Mouse (Mus musculus) monocyte, adult 5-6 weeks (primary cell): ENCODE measurements around the gene Ccdc9b. TPM values are rescaled to one million over a fixed set of nuclear protein-coding genes. Genes with fewer than 3 reads are reported as not detected.

Experiments
- ATAC-seq: fragments of 153-309, 156-312 bp; replicated peaks from 2 replicates; pipeline ENCODE4 v1.8.0; 2017; ENCODE audit warnings: mild to moderate bottlenecking; ENCODE audit not compliant: low TSS enrichment, insufficient number of reproducible peaks, severe bottlenecking, poor library complexity, low FRiP score
- total RNA-seq: library from RNA; stranded (forward); fragments of 200-1000, 200-491, 200-594 nt; gene quantifications from 3 replicates; pipeline ENCODE4 v1.2.3, GENCODE M21; 2017

Ccdc9b gene
- 0.10 to 0.19 TPM in 2 of 3 replicates, not detected in the other for total RNA-seq

GRCm38 (mm10) chr2:118761906-118762783, at the start of gene Ccdc9b:
Gene Ccdc9b (minus strand): TSS chr2:118762661.
- ATAC-seq: peak; percentile 52; the same call in 1 of the 2 replicates

- no peak for ATAC-seq
These were observed 48.4 kb upstream of the Ccdc9b start for GRCm38 (mm10) chr2:118810861-118811260.

- ATAC-seq: no peak
These were observed 44.4 kb upstream of the Ccdc9b start for GRCm38 (mm10) chr2:118806860-118807259.

- no peak for ATAC-seq
These were observed 43.3 kb upstream of the Ccdc9b start for GRCm38 (mm10) chr2:118805756-118806155.

DNA sequence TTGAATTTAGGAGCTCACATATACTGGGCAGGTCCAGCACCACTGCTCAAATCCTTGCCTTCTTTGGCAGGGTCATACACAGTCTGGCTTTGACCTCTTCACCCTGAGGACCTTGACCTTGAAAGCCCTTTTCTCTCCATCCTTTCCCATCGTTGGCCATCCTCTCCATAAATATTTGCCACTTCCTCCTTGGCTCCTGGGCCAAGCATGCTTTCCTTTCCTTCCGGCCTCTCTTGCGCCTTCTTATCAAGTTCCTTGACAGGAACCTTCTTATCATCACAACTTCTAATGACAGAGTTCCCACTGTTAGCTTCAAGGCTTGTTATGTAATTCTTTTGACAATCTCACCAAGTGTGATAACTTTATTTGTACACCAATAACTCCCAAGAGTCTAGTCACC, 42.7 kb upstream of the Ccdc9b start:
- no peak for ATAC-seq

DNA sequence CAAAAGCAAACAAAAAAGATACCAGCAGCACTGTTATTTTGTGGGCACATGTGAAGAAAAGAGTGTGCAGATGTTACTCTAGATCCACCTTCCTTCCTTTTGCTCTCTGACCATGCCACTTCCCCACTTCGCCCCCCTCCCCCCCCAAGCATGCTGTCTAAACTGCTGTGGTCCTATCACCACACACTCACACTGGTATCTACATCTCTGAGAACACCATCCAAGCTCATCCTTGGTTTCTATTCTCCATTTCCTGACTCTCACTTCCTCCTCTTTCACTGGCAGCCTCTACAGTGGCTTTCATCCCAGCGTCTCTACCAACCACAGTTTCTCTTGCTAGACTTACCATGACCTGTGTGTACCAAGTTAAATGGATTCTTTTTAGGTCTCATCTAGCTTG, 42.0 kb upstream of the Ccdc9b start:
- ATAC-seq: peak; percentile 98

DNA sequence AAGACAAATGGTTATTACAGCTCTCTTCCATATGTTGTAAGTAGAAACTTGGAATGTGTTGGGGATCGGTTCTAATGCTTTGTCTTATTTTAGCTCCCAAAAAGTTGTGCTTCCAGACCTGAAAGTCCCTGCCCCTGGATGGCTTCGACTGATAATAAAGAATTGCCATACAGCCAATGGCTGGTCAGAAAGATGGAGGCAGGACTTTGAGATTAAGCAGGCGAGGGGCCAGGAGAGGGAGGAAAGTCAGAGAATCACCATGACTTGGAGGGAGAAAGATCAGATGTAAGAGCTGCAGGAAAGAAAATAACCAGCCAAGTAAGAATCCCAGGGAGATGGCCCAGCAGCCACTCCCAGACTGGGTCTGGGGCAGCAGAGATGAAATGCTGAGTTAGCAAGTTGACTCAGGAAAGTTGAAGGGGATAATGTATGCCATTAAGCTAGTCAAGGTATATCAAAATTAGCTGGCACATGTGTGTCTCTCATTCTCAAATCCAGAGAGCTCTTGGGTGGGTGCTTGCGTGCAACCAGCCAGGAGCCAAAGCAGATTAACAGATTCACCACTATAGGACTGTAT, 40.2 kb upstream of the Ccdc9b start:
- ATAC-seq: no peak

GRCm38 (mm10) chr2:118793636-118794035, 31.2 kb upstream of the Ccdc9b start:
- ATAC-seq: no peak

- ATAC-seq: no peak
These were observed 29.8 kb upstream of the Ccdc9b start for GRCm38 (mm10) chr2:118792259-118792613.

DNA sequence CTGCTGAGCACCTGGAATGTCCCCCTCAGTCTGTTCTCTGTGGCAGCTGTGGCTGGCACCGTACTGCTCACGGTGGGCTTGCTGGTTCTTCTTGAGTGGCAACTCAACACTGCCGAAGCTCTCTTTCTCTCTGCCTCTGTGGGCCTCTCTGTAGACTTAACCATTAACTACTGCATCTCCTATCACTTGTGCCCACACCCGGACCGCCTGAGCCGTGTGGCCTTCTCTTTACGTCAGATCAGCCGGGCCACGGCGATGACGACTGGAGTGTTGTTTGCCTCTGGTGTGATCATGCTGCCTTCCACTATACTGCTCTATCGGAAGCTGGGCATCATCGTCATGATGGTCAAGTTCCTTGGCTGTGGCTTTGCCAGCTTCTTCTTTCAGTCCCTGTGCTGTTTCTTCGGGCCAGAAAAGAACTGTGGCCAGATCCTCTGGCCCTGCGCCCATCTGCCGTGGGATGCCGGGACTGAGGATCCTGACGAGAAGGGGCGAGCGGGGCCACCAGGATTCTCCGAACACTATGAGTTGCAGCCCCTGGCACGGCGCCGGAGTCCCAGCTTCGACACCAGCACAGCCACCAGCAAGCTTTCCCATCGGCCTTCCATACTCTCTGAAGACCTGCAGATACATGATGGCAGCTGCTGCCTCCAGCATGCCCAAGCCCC, 29.3 kb upstream of the Ccdc9b start:
- ATAC-seq: no peak

DNA sequence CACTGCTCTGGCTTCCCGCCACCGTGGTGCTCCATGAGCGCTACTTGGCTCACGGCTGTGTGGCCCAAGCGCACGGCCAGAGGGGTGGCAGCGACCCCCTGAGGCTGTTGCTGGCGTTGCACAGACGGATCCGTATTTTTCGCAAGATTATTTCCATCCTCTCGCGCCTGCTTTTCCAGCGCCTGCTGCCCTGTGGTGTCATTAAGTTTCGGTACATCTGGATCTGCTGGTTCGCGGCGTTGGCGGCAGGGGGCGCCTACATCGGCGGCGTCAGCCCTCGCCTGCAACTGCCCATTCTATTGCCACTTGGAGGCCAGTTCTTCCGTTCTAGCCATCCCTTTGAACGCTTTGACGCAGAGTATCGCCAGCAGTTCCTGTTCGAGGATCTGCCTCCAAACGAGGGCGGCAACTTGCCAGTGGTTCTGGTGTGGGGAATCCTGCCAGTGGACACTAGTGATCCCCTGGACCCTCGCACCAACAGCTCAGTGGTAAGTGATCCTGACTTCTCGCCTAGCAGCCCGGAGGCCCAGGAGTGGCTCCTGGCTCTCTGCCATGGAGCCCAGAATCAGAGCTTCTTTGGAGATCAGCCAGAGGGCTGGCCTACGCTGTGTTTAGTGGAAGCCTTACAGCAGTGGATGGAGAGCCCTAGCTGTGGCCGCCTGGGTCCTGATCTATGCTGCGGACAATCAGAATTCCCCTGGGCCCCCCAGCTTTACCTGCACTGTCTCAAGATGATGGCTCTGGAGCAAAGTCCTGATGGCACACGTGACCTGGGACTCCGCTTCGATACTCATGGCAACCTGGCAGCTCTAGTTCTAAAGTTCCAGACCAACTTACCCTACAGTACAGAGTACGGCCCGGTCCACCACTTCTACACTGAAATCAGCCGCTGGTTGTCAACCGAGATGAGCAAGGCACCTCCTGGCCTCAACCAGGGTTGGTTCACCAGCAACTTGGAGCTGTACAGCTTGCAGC, 28.4 kb upstream of the Ccdc9b start:
- ATAC-seq: 0 out of 2 replicates have a peak, but pooled peaks have one; percentile 13

- no peak for ATAC-seq
These were observed 27.7 kb upstream of the Ccdc9b start for GRCm38 (mm10) chr2:118790221-118790550.

DNA sequence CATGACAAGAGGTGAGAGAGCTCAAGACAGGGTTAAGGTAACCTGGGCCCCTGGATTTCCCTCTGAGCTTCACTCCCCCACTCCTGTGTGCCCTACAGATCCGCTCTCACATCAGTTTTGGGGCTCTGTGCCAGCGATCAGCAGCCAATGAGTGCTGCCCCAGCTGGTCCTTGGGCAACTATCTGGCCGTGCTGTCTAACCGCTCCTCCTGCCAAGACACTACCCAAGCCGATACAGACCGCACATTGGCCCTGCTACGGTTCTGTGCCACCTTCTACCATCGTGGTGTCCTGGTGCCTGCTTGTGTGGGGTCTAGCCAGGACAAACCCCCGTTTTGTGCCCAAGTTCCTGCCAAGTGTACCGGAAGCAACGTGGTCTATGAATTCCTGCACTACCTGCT, 27.0 kb upstream of the Ccdc9b start:
- no peak for ATAC-seq

GRCm38 (mm10) chr2:118786525-118786924, 24.1 kb upstream of the Ccdc9b start:
- ATAC-seq: no peak

DNA sequence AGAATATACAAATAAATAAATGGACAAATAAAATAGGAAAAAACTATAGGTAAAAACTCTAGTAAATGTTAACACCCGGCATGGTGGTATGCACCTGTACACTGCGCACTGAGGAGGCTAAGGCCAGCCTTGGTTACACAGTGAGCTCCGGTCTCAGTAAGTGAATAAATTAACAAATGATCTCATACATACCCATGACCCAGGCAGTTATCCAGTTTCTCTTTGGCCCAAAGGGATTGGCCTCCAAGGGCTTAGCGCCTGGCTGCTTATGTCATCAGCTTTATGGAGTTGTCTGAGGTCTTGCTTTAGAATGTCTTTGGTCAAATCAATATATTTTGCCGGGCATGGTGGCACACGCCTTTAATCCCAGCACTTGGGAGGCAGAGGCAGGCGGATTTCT, 21.2 kb upstream of the Ccdc9b start:
- ATAC-seq: no peak

- ATAC-seq: no peak
These were observed 20.6 kb upstream of the Ccdc9b start for GRCm38 (mm10) chr2:118783093-118783492.

DNA sequence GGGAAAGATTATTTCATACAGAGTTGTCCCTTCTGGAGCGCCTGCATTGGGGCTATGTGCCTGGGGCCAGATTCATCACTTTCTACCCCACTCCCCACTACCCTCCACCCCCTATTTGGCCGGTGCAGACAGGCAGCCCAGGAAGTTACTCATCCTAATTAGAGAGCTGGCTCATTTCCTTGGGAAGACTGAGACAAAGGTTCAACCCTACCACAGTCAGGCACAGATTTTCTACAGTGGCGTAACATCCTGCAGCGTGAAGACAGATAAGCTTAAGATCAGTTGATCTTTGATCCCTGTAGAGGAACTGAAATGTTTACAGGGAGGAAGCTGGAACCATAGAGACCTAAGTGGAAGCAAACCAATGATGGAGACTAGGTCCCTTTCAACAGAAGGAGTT, 19.8 kb upstream of the Ccdc9b start:
- ATAC-seq: no peak

GRCm38 (mm10) chr2:118781115-118781514, 18.7 kb upstream of the Ccdc9b start:
- ATAC-seq: no peak
